Mouse (Mus musculus): Measurements from ENCODE around the gene Taf13.

DNA sequence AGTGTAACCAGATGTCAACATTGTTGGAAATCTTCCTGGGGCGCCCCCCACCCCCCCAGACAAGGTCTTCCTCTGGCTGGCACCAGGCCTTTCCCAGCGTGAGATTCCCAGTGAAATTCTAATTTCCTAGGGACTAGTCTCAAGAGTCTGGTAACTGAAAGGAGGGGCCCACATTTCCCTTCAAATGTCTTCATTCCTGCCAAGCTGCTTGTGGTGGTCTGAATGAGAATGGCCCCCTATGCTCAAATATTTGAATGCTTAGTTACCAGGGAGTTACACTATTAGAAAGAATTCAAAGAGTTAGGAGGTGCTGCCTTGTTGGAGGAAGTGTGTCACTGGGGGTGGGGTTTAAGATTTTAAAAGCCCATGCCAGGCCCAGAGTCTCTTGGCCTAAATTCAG is 16.9 kb downstream of the Taf13 start:
- TF ChIP-seq USF1 (IDR thresholded peaks at IDR 0.05; ENCODE audit: low read depth) (no peak), CTCF (IDR thresholded peaks at IDR 0.05; ENCODE audit: control insufficient read depth, insufficient read depth, insufficient read length) (no peak), FOSL1 (IDR thresholded peaks at IDR 0.05; ENCODE audit: insufficient read depth, low read length, poor library complexity, severe bottlenecking) (no peak), MAX (IDR thresholded peaks at IDR 0.05) (no peak)

All from C2C12 (cell line).